In genomic region chr7:124136133-124136532, GRCm38 (mm10) we compare ENCODE assay signal across 28 mouse cellular contexts.
"Had no signal": no experiment of that assay in that cellular context is flagged by ENCODE, and none has a peak within 500 bp of the region (broad histone marks: within the 10 kb centered on the region; RNA-seq: fewer than 3 reads in every experiment).

No protein-coding gene starts in this region.

- H3K9ac ChIP-seq: embryonic facial prominence, embryonic 12.5 days; embryonic facial prominence, embryonic 13.5 days; embryonic facial prominence, embryonic 15.5 days; forebrain, embryonic 12.5 days; forebrain, embryonic 13.5 days; forebrain, embryonic 15.5 days; forebrain, postnatal 0 days had no signal

- H3K4me1 ChIP-seq: embryonic facial prominence, embryonic 10.5 days; embryonic facial prominence, embryonic 12.5 days; embryonic facial prominence, embryonic 13.5 days; embryonic facial prominence, embryonic 15.5 days; forebrain, embryonic 10.5 days; forebrain, embryonic 12.5 days had no signal

- ATAC-seq: forebrain, embryonic 13.5 days; forebrain, embryonic 14.5 days; forebrain, embryonic 15.5 days; forebrain, embryonic 16.5 days; forebrain, postnatal 0 days had no signal

- DNase-seq: cerebellum, adult 2 months; cerebellum, adult 8-10 months; cerebellum, adult 9-10 months; cerebellum, adult 9-11 months; cerebellum, postnatal 10 days; cerebellum, postnatal 14 days; cerebellum, postnatal 25 days; cerebellum, postnatal 36 days; embryo, embryonic 11 days; forebrain, postnatal 0 days; gastrocnemius, adult 2 months; gastrocnemius, postnatal 10 days; gastrocnemius, postnatal 14 days; gastrocnemius, postnatal 25 days; heart, adult 11 months; heart, adult 18-20 months; heart, adult 2 months had no signal

- H3K27me3 ChIP-seq: embryonic facial prominence, embryonic 12.5 days; embryonic facial prominence, embryonic 13.5 days; embryonic facial prominence, embryonic 15.5 days; forebrain, embryonic 12.5 days; forebrain, embryonic 13.5 days; forebrain, embryonic 15.5 days had no signal

- H3K9me3 ChIP-seq: embryonic facial prominence, embryonic 10.5 days; embryonic facial prominence, embryonic 12.5 days; embryonic facial prominence, embryonic 13.5 days; embryonic facial prominence, embryonic 15.5 days; forebrain, embryonic 10.5 days; forebrain, embryonic 12.5 days; forebrain, embryonic 13.5 days; forebrain, embryonic 15.5 days had no signal

- H3K4me3 ChIP-seq: embryonic facial prominence, embryonic 10.5 days; embryonic facial prominence, embryonic 12.5 days; embryonic facial prominence, embryonic 13.5 days; embryonic facial prominence, embryonic 15.5 days; erythroblast, embryonic 14.5 days; forebrain, embryonic 10.5 days; forebrain, embryonic 12.5 days; forebrain, embryonic 13.5 days; forebrain, embryonic 15.5 days; gastrocnemius, adult 2 months; heart, adult 2 months had no signal

- H3K36me3 ChIP-seq: embryonic facial prominence, embryonic 10.5 days; embryonic facial prominence, embryonic 12.5 days; embryonic facial prominence, embryonic 13.5 days; embryonic facial prominence, embryonic 15.5 days; forebrain, embryonic 10.5 days; forebrain, embryonic 12.5 days; forebrain, embryonic 15.5 days had no signal

- H3K4me2 ChIP-seq: embryonic facial prominence, embryonic 12.5 days; embryonic facial prominence, embryonic 13.5 days; embryonic facial prominence, embryonic 15.5 days; forebrain, embryonic 12.5 days; forebrain, embryonic 13.5 days; forebrain, embryonic 15.5 days had no signal

- H3K27ac ChIP-seq: embryonic facial prominence, embryonic 10.5 days; embryonic facial prominence, embryonic 12.5 days; embryonic facial prominence, embryonic 13.5 days; embryonic facial prominence, embryonic 15.5 days; forebrain, embryonic 10.5 days; forebrain, embryonic 12.5 days; forebrain, embryonic 13.5 days; forebrain, embryonic 15.5 days; gastrocnemius, adult 2 months; heart, adult 2 months had no signal
